Mouse (Mus musculus): ENCODE data around the gene Rhoa. TPM values are rescaled to one million over a fixed set of nuclear protein-coding genes. Genes with fewer than 3 reads are reported as not detected.
"Not testable (repeated sequence)": the region's sequence is repeated elsewhere in the genome, so short reads cannot be mapped to it uniquely, and the experiment has no call there.

Gene Rhoa
- polyA plus RNA-seq, 1 experiment from 2014 or later = 455 TPM

GRCm38 (mm10) chr9:108290773-108291172 lies 15.2 kb upstream of the Rhoa start:
- H3K4me3 ChIP-seq (replicated peaks) = peak overlapping the region; percentile 59
- H3K27me3 ChIP-seq (replicated peaks) = no peaks in the 10 kb centered on the region
- 38% methylated on average over 6 of the region's 6 CpGs for WGBS
- peak overlapping the region; percentile 24; the same call in 1 of the 2 replicates for H3K27ac ChIP-seq
- H3K9me3 ChIP-seq = no peaks in the 10 kb centered on the region
- peak overlapping the region; percentile 65 for H3K4me2 ChIP-seq
- peak overlapping the region; percentile 27; the same call in 1 of the 2 replicates for H3K9ac ChIP-seq
- H3K36me3 ChIP-seq = no peaks in the 10 kb centered on the region
- ATAC-seq (ENCODE audit: insufficient read depth, low FRiP score, low read depth) = no peak
- peaks cover 4% of the 10 kb centered on the region; the same call in 1 of the 2 replicates for H3K4me1 ChIP-seq

- no peaks in the 10 kb centered on the region for H3K4me1 ChIP-seq
- H3K27ac ChIP-seq = peak within 1 kb of the TSS; percentile 68
- no peak within 1 kb of the TSS for H3K9ac ChIP-seq
- no peaks in the 10 kb centered on the region for H3K9me3 ChIP-seq
- H3K27me3 ChIP-seq (replicated peaks) = no peaks in the 10 kb centered on the region
- 22% methylated on average over 18 of the region's 18 CpGs for WGBS
- H3K36me3 ChIP-seq = no peaks in the 10 kb centered on the region
- H3K4me2 ChIP-seq = peak within 1 kb of the TSS; percentile 39
- peak within 1 kb of the TSS; percentile 18 for H3K4me3 ChIP-seq (replicated peaks)
- peak; percentile 84 for ATAC-seq (ENCODE audit: insufficient read depth, low FRiP score, low read depth)
These were observed 9.2 kb upstream of the Rhoa start, which contains the start of gene Amt for GRCm38 (mm10) chr9:108296453-108297355. Gene Amt (plus strand): TSS chr9:108296853.

GRCm38 (mm10) chr9:108301853-108302252 lies 4.1 kb upstream of the Rhoa start:
- ATAC-seq (ENCODE audit: insufficient read depth, low FRiP score, low read depth) = 0 out of 2 replicates have a peak, but pooled peaks have one; percentile 8
- Histone ChIP-seq H3K4me3 (replicated peaks) (no peak overlapping the region), H3K9ac (no peak overlapping the region), H3K36me3 (peaks cover 8% of the 10 kb centered on the region; the same call in 1 of the 2 replicates), H3K27me3 (replicated peaks) (no peaks in the 10 kb centered on the region), H3K4me1 (peaks cover 8% of the 10 kb centered on the region), H3K27ac (peak overlapping the region; percentile 74; the same call in 1 of the 2 replicates), H3K9me3 (no peaks in the 10 kb centered on the region), H3K4me2 (no peak overlapping the region)
- WGBS = 65% methylated on average over 3 of the region's 3 CpGs

- no peak overlapping the region for H3K9ac ChIP-seq
- no peak for ATAC-seq (ENCODE audit: insufficient read depth, low FRiP score, low read depth)
- H3K27ac ChIP-seq = peak overlapping the region; percentile 91
- H3K4me2 ChIP-seq = peak overlapping the region; percentile 65
- no peaks in the 10 kb centered on the region for H3K27me3 ChIP-seq (replicated peaks)
- peaks cover 8% of the 10 kb centered on the region; the same call in 1 of the 2 replicates for H3K36me3 ChIP-seq
- H3K4me3 ChIP-seq (replicated peaks) = peak overlapping the region; percentile 58
- 64% methylated on average over 4 of the region's 4 CpGs for WGBS
- H3K4me1 ChIP-seq = peaks cover 13% of the 10 kb centered on the region
- no peaks in the 10 kb centered on the region for H3K9me3 ChIP-seq
These were observed 1.2 kb upstream of the Rhoa start for GRCm38 (mm10) chr9:108304716-108305115.

- peak overlapping the region; percentile 65 for H3K4me2 ChIP-seq
- WGBS = 5% methylated on average over 1 of the region's 1 CpGs
- H3K9ac ChIP-seq = peak overlapping the region; percentile 76
- H3K4me3 ChIP-seq (replicated peaks) = peak overlapping the region; percentile 58
- no peak for ATAC-seq (ENCODE audit: insufficient read depth, low FRiP score, low read depth)
- H3K27ac ChIP-seq = peak overlapping the region; percentile 91
- peaks cover 8% of the 10 kb centered on the region; the same call in 1 of the 2 replicates for H3K36me3 ChIP-seq
- H3K9me3 ChIP-seq = no peaks in the 10 kb centered on the region
- H3K27me3 ChIP-seq (replicated peaks) = no peaks in the 10 kb centered on the region
- H3K4me1 ChIP-seq = peaks cover 13% of the 10 kb centered on the region
These were observed 759 bp upstream of the Rhoa start for GRCm38 (mm10) chr9:108305170-108305569.

GRCm38 (mm10) chr9:108306571-108306980 lies 647 bp downstream of the Rhoa start:
- Histone ChIP-seq H3K9ac (peak overlapping the region; percentile 72), H3K27ac (peak overlapping the region; percentile 98), H3K36me3 (peaks cover 8% of the 10 kb centered on the region; the same call in 1 of the 2 replicates), H3K27me3 (replicated peaks) (no peaks in the 10 kb centered on the region), H3K9me3 (no peaks in the 10 kb centered on the region), H3K4me3 (replicated peaks) (peak overlapping the region; percentile 58), H3K4me1 (peaks cover 13% of the 10 kb centered on the region), H3K4me2 (peak overlapping the region; percentile 70)
- WGBS = 0% methylated on average over 43 of the region's 51 CpGs
- peak; percentile 82 for ATAC-seq (ENCODE audit: insufficient read depth, low FRiP score, low read depth)

GRCm38 (mm10) chr9:108307021-108307807 lies 1.3 kb downstream of the Rhoa start:
- peak overlapping the region; percentile 72; the same call in 1 of the 2 replicates for H3K9ac ChIP-seq
- ATAC-seq (ENCODE audit: insufficient read depth, low FRiP score, low read depth) = no peak
- H3K27me3 ChIP-seq (replicated peaks) = no peaks in the 10 kb centered on the region
- H3K36me3 ChIP-seq = peaks cover 8% of the 10 kb centered on the region; the same call in 1 of the 2 replicates
- H3K9me3 ChIP-seq = no peaks in the 10 kb centered on the region
- H3K4me2 ChIP-seq = peak overlapping the region; percentile 70
- peak overlapping the region; percentile 98 for H3K27ac ChIP-seq
- H3K4me3 ChIP-seq (replicated peaks) = peak overlapping the region; percentile 58
- 7% methylated on average over 12 of the region's 12 CpGs for WGBS
- peaks cover 13% of the 10 kb centered on the region for H3K4me1 ChIP-seq

GRCm38 (mm10) chr9:108308141-108308540 lies 2.2 kb downstream of the Rhoa start:
- 47% methylated on average over 2 of the region's 2 CpGs for WGBS
- no peaks in the 10 kb centered on the region for H3K9me3 ChIP-seq
- ATAC-seq (ENCODE audit: insufficient read depth, low FRiP score, low read depth) = no peak
- H3K4me2 ChIP-seq = peak overlapping the region; percentile 70
- H3K9ac ChIP-seq = 0 out of 2 replicates have a peak overlapping the region, but pooled peaks have one; percentile 2
- no peak overlapping the region for H3K27ac ChIP-seq
- peak overlapping the region; percentile 36 for H3K4me3 ChIP-seq (replicated peaks)
- H3K27me3 ChIP-seq (replicated peaks) = no peaks in the 10 kb centered on the region
- H3K36me3 ChIP-seq = peaks cover 10% of the 10 kb centered on the region; the same call in 1 of the 2 replicates
- H3K4me1 ChIP-seq = peaks cover 13% of the 10 kb centered on the region

GRCm38 (mm10) chr9:108317572-108317971 lies 11.6 kb downstream of the Rhoa start:
- H3K4me3 ChIP-seq (replicated peaks) = no peak overlapping the region
- H3K9me3 ChIP-seq = no peaks in the 10 kb centered on the region
- WGBS = 90% methylated on average over 3 of the region's 3 CpGs
- ATAC-seq (ENCODE audit: insufficient read depth, low FRiP score, low read depth) = no peak
- no peaks in the 10 kb centered on the region for H3K27me3 ChIP-seq (replicated peaks)
- H3K9ac ChIP-seq = no peak overlapping the region
- no peak overlapping the region for H3K27ac ChIP-seq
- no peaks in the 10 kb centered on the region; the same call in 1 of the 2 replicates for H3K4me1 ChIP-seq
- H3K36me3 ChIP-seq = peaks cover 20% of the 10 kb centered on the region
- no peak overlapping the region for H3K4me2 ChIP-seq

GRCm38 (mm10) chr9:108318462-108318861 lies 12.5 kb downstream of the Rhoa start:
- whole genome bisulfite sequencing = 76% methylated on average over 2 of the region's 2 CpGs
- Histone ChIP-seq H3K4me1 (no peaks in the 10 kb centered on the region; the same call in 1 of the 2 replicates), H3K4me2 (no peak overlapping the region), H3K9ac (no peak overlapping the region), H3K4me3 (replicated peaks) (no peak overlapping the region), H3K9me3 (no peaks in the 10 kb centered on the region), H3K27me3 (replicated peaks) (no peaks in the 10 kb centered on the region), H3K27ac (no peak overlapping the region), H3K36me3 (peaks cover 19% of the 10 kb centered on the region)
- no peak for ATAC-seq (ENCODE audit: insufficient read depth, low FRiP score, low read depth)

- not testable (repeated sequence) for H3K27me3 ChIP-seq (replicated peaks); H3K36me3 ChIP-seq; H3K9ac ChIP-seq; H3K27ac ChIP-seq; H3K4me3 ChIP-seq (replicated peaks); H3K4me1 ChIP-seq; H3K4me2 ChIP-seq; H3K9me3 ChIP-seq; ATAC-seq (ENCODE audit: insufficient read depth, low FRiP score, low read depth)
- 89% methylated on average over 7 of the region's 7 CpGs for WGBS
These were observed 16.1 kb downstream of the Rhoa start for GRCm38 (mm10) chr9:108322054-108322453.
